Mouse (Mus musculus) heart, embryonic 12.5 days (tissue): Measurements from ENCODE around the gene Stip1. TPM values are rescaled to one million over a fixed set of nuclear protein-coding genes. Genes with fewer than 3 reads are reported as not detected.

ENCODE experiments used
- ATAC-seq: fragments of 200-750 bp; cut with Nextera tagmentation; 2 replicates; pipeline ENCODE4 v1.8.0; 2017; ENCODE audit warnings: moderate TSS enrichment, moderate library complexity; ENCODE audit not compliant: insufficient number of reproducible peaks, low FRiP score
- H3K27ac ChIP-seq: fragments of 300-500 bp; sonication (generic); 2 replicates; pipeline ENCODE4 v1.5.1; 2016; ENCODE audit warnings: mild to moderate bottlenecking, moderate library complexity; ENCODE audit not compliant: poor library complexity, severe bottlenecking
- H3K27me3 ChIP-seq: fragments of 300-500 bp; sonication (generic); replicated peaks from 2 replicates; pipeline ENCODE4 v1.6.1; 2016; ENCODE audit warnings: mild to moderate bottlenecking, moderate library complexity
- H3K36me3 ChIP-seq: fragments of 300-500 bp; sonication (generic); 2 replicates; pipeline ENCODE4 v1.6.1; 2016; ENCODE audit warnings: mild to moderate bottlenecking, moderate library complexity
- H3K4me1 ChIP-seq: fragments of 300-500 bp; sonication (generic); replicated peaks from 2 replicates; pipeline ENCODE4 v1.6.1; 2016; ENCODE audit warnings: mild to moderate bottlenecking
- H3K4me2 ChIP-seq: fragments of 300-500 bp; sonication (generic); 2 replicates; pipeline ENCODE4 v1.6.1; 2016; ENCODE audit warnings: mild to moderate bottlenecking, moderate library complexity
- H3K4me3 ChIP-seq: fragments of 300-500 bp; sonication (generic); 2 replicates; pipeline ENCODE4 v1.5.1; 2016; ENCODE audit warnings: mild to moderate bottlenecking
- H3K9ac ChIP-seq: fragments of 300-500 bp; sonication (generic); 2 replicates; pipeline ENCODE4 v1.6.1; 2016; ENCODE audit warnings: mild to moderate bottlenecking, moderate library complexity
- H3K9me3 ChIP-seq: fragments of 300-500 bp; sonication (generic); replicated peaks from 2 replicates; pipeline ENCODE4 v1.6.1; 2016; ENCODE audit warnings: mild to moderate bottlenecking, moderate library complexity
- WGBS: fragments of 180-500 bp; shearing (Covaris S2); methylation state at CpG from one replicate; pipeline ENCODE4 v1.1.7; 2016; 5-methylcytosine and 5-hydroxymethylcytosine counted together
- polyA plus RNA-seq: library from polyadenylated mRNA; unstranded; fragments of >200 nt; fragmentation: Nextera tagmentation; extraction: Ambion mirVana; gene quantifications from 2 replicates; pipeline ENCODE4 v1.2.1, GENCODE M21; 2016

The Stip1 gene
- polyA plus RNA-seq, 1 experiment from 2014 or later, result 236 TPM

GRCm38 (mm10) chr19:6980381-6981093, 59.2 kb downstream of the Stip1 start, which contains the start of gene Fkbp2:
Gene Fkbp2 (minus strand): TSS chr19:6980501.
- WGBS, result under 1% methylated on average over 38 of the region's 38 CpGs
- Histone ChIP-seq H3K4me3 (peak within 1 kb of the TSS; percentile 69), H3K4me2 (peak within 1 kb of the TSS; percentile 83), H3K9me3 (no peaks in the 10 kb centered on the region), H3K27ac (peak within 1 kb of the TSS; percentile 95), H3K36me3 (peaks cover 61% of the 10 kb centered on the region), H3K4me1 (peaks cover 46% of the 10 kb centered on the region), H3K27me3 (no peaks in the 10 kb centered on the region), H3K9ac (peak within 1 kb of the TSS; percentile 87)
- peak; percentile 92 for ATAC-seq

- H3K9me3 ChIP-seq, result no peaks in the 10 kb centered on the region
- H3K27me3 ChIP-seq, result no peaks in the 10 kb centered on the region
- peak overlapping the region; percentile 87 for H3K9ac ChIP-seq
- ATAC-seq, result peak; percentile 92
- H3K27ac ChIP-seq, result peak overlapping the region; percentile 95
- under 1% methylated on average over 58 of the region's 59 CpGs for WGBS
- peaks cover 43% of the 10 kb centered on the region for H3K4me1 ChIP-seq
- peak overlapping the region; percentile 69 for H3K4me3 ChIP-seq
- H3K4me2 ChIP-seq, result peak overlapping the region; percentile 83
- peaks cover 53% of the 10 kb centered on the region for H3K36me3 ChIP-seq
Measured at GRCm38 (mm10) chr19:6979486-6980380, 60.0 kb downstream of the Stip1 start.

- H3K4me2 ChIP-seq, result peak overlapping the region; percentile 83
- H3K9me3 ChIP-seq, result no peaks in the 10 kb centered on the region
- peaks cover 44% of the 10 kb centered on the region for H3K4me1 ChIP-seq
- H3K9ac ChIP-seq, result peak overlapping the region; percentile 82
- peaks cover 48% of the 10 kb centered on the region for H3K36me3 ChIP-seq
- 3% methylated on average over 11 of the region's 11 CpGs for WGBS
- no peaks in the 10 kb centered on the region for H3K27me3 ChIP-seq
- peak overlapping the region; percentile 95 for H3K27ac ChIP-seq
- ATAC-seq, result no peak
- H3K4me3 ChIP-seq, result peak overlapping the region; percentile 69
Measured at GRCm38 (mm10) chr19:6979001-6979479, 60.7 kb downstream of the Stip1 start.

DNA sequence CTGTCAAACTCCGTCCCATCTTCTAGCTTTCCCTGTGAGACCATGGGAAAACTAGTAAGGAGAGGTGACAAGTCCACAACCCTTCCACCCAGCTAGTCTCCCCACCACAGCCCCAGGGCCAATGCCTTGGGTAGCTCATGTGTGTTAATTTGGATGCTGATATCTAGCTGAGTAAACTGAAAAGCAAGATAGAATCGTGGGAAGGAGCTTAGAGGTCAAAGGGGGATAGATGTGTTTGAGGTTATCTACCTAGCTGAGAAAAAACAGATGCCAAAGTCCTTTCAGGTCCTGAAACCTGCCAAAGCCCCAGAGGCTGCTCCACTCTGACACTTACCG, 61.2 kb downstream of the Stip1 start:
- WGBS, result 28% methylated on average over 3 of the region's 3 CpGs
- H3K36me3 ChIP-seq, result peaks cover 44% of the 10 kb centered on the region
- peak overlapping the region; percentile 82 for H3K9ac ChIP-seq
- no peaks in the 10 kb centered on the region for H3K27me3 ChIP-seq
- no peaks in the 10 kb centered on the region for H3K9me3 ChIP-seq
- H3K27ac ChIP-seq, result peak overlapping the region; percentile 95; the same call in 1 of the 2 replicates
- peak overlapping the region; percentile 83 for H3K4me2 ChIP-seq
- peak overlapping the region; percentile 69 for H3K4me3 ChIP-seq
- no peak for ATAC-seq
- peaks cover 48% of the 10 kb centered on the region for H3K4me1 ChIP-seq

DNA sequence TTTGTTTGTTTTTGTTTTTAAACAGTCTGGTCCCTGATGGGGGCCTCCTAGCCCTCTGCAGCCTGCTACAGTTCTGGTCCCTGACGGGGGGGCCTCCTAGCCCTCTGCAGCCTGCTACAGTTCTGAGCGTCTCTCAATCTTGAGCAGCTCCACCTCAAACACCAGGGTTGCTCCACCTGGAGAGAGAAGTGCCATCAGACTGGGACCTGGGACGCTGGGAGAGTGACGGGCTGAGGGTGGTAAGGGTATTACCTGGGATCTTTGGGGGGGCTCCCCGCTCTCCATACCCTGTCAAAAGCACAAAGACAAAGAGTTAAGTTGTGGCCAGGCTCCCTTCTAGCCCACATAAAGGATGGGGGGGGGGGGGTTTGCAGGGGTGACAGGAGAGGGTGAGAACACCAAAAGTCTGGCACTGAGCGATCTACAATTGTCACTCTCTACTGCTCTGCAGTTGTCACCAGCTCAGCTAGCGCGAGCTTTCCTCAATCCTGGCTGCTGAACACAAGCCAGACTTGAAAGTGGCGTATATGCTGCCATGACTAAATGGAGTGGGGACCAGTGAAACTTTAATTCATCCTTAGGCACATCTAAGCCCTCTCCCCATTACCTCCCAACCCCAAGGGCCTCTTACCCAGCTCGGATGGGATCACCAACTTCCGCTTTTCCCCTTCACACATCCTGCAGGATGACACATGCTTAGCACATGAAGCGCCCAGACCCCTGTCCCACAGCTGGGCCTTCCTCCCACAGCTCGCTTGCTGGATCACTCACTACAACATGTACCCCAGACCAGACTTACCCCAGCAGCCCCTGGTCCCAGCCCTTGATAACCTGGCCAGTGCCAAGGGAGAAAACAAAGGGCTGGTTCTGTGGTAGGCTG, 61.8 kb downstream of the Stip1 start:
- Histone ChIP-seq H3K27me3 (no peaks in the 10 kb centered on the region), H3K9ac (peak overlapping the region; percentile 82), H3K4me1 (peaks cover 51% of the 10 kb centered on the region), H3K4me3 (peak overlapping the region; percentile 4; the same call in 1 of the 2 replicates), H3K9me3 (no peaks in the 10 kb centered on the region), H3K36me3 (peaks cover 38% of the 10 kb centered on the region), H3K27ac (peak overlapping the region; percentile 25; the same call in 1 of the 2 replicates), H3K4me2 (peak overlapping the region; percentile 83)
- 74% methylated on average over 13 of the region's 13 CpGs for WGBS
- no peak for ATAC-seq

GRCm38 (mm10) chr19:6975537-6976521, 63.9 kb downstream of the Stip1 start, which contains the start of gene Plcb3:
Gene Plcb3 (minus strand): TSS chr19:6976470.
- Histone ChIP-seq H3K4me2 (peak within 1 kb of the TSS; percentile 92), H3K4me3 (peak within 1 kb of the TSS; percentile 86), H3K27ac (peak within 1 kb of the TSS; percentile 94), H3K9me3 (no peaks in the 10 kb centered on the region), H3K27me3 (no peaks in the 10 kb centered on the region), H3K4me1 (peaks cover 55% of the 10 kb centered on the region), H3K9ac (peak within 1 kb of the TSS; percentile 92), H3K36me3 (peaks cover 24% of the 10 kb centered on the region)
- no peak for ATAC-seq
- under 1% methylated on average over 16 of the region's 16 CpGs for WGBS

GRCm38 (mm10) chr19:6974211-6975205, 65.3 kb downstream of the Stip1 start, which contains the start of gene Ppp1r14b:
Gene Ppp1r14b (plus strand): TSS chr19:6974968.
- under 1% methylated on average over 68 of the region's 84 CpGs for WGBS
- H3K27ac ChIP-seq, result peak within 1 kb of the TSS; percentile 94
- H3K4me3 ChIP-seq, result peak within 1 kb of the TSS; percentile 86
- peak; percentile 68 for ATAC-seq
- peak within 1 kb of the TSS; percentile 92 for H3K4me2 ChIP-seq
- peak within 1 kb of the TSS; percentile 92 for H3K9ac ChIP-seq
- no peaks in the 10 kb centered on the region for H3K9me3 ChIP-seq
- H3K36me3 ChIP-seq, result peaks cover 24% of the 10 kb centered on the region
- peaks cover 65% of the 10 kb centered on the region for H3K4me1 ChIP-seq
- no peaks in the 10 kb centered on the region for H3K27me3 ChIP-seq

GRCm38 (mm10) chr19:6973581-6974190, 66.1 kb downstream of the Stip1 start:
- H3K9me3 ChIP-seq, result no peaks in the 10 kb centered on the region
- H3K4me2 ChIP-seq, result peak overlapping the region; percentile 92
- no peaks in the 10 kb centered on the region for H3K27me3 ChIP-seq
- H3K9ac ChIP-seq, result peak overlapping the region; percentile 66
- H3K4me3 ChIP-seq, result peak overlapping the region; percentile 86
- peaks cover 65% of the 10 kb centered on the region for H3K4me1 ChIP-seq
- no peak for ATAC-seq
- H3K36me3 ChIP-seq, result peaks cover 21% of the 10 kb centered on the region
- H3K27ac ChIP-seq, result no peak overlapping the region
- 38% methylated on average over 12 of the region's 12 CpGs for WGBS
